Mouse (Mus musculus) cerebellum, adult 9-11 months (tissue): ENCODE data around the gene Slc23a4.
A peak's percentile ranks its signal among the peaks of the same experiment; 100 is the strongest.

ENCODE experiments used
- DNase-seq: peaks from one replicate; pipeline ENCODE4 v3.0.0; 2022

Slc23a4 gene

DNA sequence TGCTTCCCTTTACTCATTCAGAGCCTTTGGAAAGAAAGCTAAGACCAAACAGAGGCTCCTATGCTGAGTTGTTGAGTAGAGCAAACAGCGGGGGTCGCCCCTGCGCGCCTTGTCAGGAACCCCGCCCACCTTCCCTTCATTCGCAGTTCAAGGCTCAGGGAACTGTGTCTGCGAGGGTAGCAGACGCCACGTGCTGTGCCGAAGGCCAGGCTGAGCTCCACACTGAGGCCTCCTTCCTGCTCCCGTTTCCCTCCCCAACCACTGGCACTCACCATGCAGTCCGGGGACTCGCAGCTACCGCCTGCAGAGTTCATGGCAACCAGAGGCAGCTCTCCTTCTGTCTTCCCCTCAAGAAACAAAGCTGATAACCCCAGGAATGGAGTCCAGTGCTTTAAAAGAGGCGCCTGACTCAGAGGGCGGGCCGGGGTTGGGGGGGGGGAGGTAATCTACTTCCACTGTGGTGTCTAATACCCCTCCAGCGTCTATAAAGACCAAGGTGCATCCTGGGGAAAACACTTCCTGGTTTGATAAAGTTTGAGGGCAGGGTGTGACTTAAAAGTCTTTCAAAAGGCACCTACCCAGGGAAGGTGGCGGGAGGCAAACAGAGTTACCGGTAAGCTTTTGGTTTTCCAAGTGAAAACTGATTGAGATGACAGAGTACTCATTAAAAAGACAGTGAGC, at the start of gene Slc23a4:
Gene Slc23a4, minus strand, starts transcription at position 324 of the 681 bp plus-strand sequence.
- no peak for DNase-seq

DNA sequence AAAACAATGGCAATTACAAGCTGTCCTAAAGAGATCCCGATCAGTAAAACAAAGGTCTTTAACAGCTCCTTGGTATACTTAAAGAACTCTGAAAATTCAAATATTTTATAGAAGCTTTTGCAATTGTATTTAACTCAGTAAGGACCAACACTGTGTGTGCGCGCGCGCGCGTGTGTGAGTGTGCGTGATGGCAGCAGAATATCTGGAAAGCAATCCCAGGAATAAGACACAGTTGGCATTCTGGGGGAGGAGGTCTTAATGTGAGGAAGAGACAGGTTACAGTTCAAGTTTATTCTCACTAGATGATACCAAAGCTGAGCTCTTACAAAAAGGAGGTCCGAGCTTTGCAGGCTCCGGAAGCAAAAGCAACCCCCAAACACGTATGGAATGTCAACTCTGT, 45.1 kb upstream of the Slc23a4 start:
- no peak for DNase-seq

DNA sequence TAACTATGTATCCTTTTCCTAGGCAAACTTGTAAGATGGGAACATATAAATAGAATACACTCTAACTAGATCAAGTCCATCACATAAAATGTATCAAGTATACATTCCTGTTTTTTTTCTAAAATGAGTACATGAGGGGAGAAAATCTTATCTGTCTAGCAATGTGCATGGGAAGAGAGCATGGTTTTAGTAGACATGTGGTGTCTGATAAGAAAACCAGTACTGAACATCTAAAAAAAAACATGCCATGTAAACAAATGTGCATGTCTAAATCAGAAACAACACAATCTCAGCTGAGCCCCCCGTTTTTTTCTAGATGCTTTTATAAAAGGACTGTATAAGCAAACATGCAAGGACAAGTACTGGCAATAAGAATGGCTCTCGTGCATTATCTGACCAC, 44.5 kb upstream of the Slc23a4 start:
- DNase-seq = no peak

DNA sequence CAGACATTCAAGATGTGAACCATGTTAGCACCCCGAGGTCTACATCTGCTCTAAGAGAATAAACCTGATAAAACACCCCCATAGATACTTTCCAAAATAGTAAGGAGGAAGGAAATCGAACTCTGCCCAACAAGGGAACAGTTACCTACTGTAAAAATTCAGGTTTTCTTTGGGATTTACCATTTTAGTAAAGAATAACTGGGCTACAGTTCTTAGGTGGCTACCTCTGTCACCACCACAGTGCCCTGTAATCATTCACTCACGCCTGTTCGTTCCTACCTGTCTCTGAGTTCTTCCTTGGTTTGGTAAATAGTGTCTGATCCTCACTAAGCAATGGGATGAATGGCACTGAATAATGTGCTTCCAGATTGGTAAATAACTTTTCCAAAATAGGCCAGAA, 42.6 kb upstream of the Slc23a4 start:
- DNase-seq = no peak

DNA sequence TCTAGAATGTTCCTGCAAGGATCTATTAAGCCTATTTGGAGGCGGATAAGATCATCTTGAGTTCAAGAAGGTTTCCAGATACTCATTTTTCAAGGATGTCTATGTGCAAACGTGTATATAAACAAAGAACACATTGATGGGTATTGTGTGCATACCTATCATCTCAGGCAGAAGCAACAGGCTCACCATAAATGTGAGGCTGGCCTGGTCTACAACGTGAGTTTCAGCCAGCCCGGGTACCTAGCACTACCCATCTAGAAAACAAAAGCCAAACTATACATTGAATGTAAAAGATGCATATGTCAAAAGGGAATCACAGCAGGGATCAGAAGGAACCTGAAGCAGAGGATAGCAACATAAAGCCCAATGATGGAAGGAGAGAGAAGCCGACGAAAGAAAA, 42.0 kb upstream of the Slc23a4 start:
- no peak for DNase-seq

DNA sequence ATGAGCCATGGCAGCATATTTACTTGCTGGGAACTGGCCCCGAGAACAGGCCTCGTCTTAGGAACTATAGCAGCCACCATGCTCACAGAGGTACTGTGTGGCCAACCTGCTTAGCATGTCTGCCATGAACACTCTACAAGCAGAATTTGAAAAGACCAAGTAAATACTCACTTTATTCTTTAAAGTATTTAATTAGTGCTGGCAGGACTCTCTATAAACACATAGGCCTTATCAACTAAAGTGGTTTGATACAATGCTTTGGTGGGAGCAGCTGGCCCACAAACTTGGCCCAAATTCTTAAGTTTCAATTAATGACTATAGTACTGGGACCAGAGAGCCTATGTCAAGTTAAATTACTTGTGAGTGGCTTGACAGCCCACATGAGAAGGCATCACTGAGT, 39.8 kb upstream of the Slc23a4 start:
- DNase-seq = no peak

DNA sequence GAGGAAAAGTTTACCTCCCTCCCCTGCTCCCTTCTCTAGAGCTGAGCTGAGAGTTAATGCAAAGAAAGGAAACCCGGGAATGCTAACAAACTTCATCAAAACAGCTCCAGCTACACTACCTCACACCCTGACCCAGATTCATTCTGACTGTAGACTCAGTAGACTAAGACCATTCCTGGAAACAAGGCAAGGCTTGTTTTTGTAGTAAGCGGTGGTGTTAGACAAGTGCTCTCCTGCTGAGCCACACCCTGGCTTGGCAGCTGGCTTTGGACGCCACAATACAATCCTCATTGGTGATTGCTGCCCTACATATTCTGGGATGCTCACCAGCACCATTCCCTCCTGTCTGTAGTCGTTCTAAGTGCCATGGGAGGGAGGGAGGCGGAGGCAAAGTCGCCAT, 39.1 kb upstream of the Slc23a4 start:
- DNase-seq = peak; percentile 45

DNA sequence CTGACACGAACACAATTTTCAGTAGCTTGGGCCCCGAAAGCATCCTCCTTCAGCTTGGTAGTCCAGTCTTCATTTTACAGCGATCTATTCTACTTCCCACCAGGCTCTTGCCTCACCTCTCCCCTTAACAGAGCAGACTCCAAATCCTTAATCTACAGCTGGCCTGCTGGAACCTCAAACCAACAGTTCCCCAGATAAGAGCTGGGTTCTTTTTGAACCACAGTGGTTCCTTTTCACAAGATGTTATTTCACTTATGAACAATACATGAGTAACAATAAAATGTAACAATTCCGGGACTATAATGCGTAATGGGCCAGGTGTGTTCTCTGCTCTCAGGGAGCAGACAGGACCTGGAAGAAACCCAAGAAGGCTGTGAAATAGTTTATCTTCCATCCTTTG, 28.4 kb upstream of the Slc23a4 start:
- no peak for DNase-seq

DNA sequence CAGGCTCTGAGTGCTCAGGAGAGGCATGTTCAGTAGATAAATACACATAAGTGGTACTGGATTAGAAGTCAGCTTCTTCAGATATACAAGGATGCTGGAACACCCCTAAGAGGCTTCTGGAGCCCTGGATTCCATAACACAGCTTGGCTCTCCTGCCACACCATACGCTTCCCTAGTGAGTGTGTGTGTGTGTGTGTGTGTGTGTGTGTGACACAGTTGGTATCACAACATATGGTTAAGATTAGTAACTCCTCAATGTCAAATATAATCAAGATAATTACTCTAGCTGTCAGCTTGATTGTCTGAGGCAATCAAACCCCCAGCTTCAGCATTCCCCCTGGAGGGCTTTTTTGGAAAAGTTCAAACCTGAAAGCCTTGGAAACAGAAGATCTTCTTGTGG, 23.7 kb upstream of the Slc23a4 start:
- no peak for DNase-seq

DNA sequence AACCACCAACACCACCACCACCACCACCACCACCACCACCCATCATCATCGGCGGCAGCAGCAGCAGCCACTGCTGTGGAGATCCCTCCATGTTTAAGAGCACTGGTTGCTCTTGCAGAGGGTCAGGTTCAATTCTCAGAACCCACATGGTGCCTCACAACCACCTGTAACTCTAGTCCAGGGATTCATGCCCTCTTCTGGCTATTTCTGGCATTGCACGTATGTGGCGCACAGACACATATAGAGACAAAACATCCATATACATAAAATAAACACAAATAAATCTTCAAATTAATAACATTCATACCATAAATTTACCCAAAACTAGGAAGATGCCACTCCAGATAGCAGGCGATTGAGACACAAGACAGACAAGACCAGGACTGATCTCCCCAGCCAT, 22.5 kb upstream of the Slc23a4 start:
- DNase-seq = no peak

DNA sequence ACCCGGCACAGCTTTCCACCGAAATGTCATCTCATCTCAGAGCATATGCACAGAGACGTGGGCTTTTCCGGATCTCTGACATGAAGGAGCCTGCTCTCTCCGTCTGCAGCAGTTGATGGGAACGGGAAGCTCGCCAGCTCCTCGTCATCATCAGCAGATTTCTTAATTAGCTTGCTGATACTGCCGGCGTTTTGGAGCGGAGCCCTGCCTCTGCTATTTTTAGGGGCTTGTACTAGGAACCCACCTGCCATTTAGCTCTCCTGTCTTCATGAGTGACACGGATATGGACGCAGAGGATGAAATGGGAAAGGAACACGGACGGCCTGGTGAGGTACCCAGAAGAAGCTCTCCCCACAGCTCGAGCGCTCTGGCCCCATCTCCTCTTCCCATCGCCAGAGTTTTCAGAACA, 14.1 kb upstream of the Slc23a4 start:
- peak; percentile 47 for DNase-seq

DNA sequence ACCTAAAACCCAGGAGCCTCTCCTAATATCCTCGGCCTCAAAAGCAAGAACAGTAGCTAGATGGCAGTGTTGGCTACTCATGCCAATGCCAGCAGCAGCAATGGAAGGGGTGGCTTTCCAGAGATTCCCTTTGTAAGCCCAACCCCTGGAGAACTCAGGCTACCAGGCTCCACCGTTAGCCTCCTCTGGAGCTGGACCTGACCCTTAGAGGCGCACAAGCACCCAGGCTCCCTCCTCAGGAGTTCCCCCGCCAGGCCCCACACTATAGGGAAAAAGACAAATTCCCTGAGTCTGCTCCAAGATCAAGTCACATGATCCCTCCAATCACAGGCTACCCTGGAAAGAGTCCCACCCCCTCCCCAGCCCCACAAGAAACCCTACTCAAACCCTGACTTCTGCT, 10.9 kb upstream of the Slc23a4 start:
- DNase-seq = no peak

DNA sequence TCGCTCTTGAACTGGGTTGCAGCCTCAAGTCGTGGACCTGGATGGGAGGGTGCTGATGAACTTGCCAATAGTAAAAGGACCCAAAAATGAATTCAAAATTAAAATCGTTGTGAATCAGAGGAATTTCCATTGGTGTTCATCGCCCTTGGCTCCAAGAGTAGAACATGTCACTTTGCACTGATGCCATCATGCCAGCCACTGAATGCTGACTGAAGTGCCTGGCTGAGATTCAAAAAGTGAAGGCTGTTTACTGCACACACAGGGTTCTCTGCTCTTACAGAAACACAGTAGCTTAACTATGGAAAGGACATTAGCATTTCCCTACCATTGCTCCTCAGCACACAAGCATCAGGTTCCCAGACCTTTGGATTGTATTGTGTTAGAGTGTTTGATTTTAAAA, 8.3 kb upstream of the Slc23a4 start:
- DNase-seq = no peak

DNA sequence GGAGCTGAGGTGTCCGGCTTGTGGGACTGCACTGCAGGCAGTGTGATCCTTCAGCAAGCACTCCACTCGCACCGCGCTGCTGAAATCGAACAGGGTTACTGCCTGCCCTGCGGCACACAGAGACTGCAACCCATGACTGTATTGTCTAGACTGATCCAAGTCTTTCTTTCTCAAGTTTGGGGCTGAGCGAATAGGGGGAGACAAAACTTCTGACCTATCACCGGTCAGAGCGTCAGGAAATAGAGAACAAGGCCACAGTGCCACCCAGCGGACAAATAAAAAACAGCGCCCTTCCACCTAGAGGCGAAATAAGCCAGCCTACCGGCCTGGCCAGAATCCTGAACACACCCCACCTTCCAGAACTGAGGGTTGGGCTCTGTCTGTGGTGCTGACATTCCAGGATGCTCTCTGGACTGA, 7.1 kb upstream of the Slc23a4 start:
- DNase-seq = peak; percentile 42

DNA sequence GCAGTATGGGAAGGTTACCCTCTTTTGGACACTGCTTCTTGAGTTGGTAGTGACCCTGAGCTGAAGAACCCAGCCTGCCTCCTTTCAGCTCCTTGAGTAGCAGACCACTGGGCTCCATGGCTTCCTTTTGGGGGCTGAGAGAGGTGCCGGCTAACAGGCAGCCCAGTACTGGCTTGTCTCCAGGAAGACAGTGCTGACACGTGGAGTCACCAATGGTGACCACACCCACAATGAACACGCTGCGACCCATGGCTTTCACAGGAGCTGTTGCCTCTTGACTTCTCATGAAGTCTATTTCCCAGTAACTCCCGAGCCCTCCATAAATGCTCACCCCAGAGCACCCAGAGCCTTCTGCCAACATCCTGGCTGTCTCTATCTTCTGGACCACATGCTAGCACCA, 6.5 kb upstream of the Slc23a4 start:
- DNase-seq = no peak

DNA sequence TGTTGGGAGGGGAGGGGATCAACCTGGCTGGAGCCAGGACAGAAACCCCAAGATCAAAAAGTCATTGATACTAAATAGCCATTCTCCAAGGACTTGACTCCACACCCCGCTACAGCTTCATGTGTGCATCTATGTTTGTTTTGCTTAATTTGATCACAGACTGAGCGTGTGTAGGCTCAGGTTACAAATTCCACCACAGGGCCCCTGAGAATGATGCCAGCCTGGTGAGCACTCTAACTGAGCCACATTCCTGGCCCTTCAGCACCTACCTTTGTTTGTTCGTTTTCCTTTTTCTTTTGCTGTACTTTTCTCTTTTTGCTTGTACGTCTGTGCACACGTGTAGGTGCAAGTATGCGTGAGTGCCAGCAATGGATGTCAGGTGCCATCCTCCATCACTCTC, 1.1 kb upstream of the Slc23a4 start:
- no peak for DNase-seq

DNA sequence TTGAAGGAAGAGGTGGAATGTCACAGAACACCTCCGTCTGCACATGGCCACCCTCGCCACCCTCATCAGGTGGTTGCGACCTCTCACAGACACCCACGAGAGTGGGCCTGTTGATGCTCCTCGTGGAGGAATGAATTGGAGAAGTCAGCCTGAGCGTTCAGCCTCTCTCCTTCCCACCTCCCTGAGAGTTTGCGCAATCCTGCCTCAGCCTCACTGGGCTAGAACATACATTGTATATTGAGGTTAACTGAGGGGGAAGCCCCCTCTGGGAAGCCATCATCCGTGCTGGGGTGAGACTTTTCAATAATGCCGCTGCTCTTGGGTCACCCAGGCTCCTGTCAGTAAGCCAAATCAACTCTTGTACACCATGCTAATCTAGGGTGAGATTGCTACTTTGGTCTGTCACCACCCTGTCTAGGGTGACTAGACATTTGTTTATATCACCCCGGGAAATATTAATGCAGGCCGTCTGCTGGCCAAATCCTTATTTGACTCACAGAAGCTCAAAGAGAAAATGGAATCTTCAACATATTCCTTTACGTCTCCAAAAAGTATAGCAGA, 1.0 kb downstream of the Slc23a4 start:
- DNase-seq = no peak

DNA sequence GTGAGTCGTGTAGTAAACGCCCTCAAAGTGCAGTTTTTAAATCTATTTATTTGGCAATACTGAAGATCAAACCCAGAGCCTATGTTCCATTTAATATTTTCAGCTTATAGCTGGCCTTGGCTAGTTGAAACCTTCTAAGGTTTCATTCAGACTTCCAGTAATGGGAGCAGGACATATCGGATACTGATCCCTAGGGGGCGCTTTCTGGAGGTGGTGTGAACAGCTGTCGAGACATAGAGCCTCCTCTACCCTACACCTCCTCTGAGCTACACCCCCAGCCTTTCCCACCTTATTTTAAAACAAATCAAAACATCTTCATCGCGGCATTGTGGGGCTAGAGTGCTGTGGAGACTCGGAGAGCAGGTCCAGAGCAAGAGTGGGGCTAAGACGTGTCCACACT, 7.5 kb downstream of the Slc23a4 start:
- no peak for DNase-seq

DNA sequence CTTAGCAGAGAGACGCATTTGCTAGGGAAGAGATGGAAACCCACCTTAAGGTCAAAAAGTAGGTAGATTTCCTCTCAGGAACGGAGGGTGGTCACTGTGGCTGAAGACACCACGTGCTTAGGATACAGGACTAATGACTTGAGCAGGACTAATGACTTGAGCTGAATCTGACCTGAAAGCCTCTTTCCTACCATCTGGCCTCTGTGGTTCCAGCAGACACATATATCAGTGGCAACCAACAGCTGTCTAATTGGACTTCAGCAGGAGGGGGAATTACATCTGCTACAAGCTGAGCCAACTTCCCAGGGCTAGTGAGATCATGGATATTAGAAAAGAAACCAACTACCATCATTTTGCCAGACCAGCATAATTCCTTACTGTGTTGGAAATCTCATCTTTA, 8.9 kb downstream of the Slc23a4 start:
- no peak for DNase-seq

DNA sequence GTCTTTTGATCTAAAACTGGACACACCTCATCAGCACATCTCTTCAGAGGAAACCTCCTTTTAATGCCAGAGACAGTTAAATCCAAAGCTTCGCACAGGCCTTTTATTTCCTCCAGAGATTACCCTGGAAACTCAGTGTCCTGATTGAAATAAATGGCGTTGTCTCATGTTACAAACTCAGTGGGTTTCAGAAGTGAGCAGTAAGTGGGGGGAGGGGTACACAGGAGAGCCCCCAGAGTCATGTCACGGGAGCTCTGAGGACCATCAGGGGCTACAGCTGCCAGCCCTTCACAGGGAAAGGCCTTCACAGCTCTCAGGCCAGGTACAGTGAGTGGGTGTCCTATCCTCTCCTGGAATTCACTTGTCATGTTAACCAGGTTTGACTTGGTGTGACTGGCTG, 17.0 kb downstream of the Slc23a4 start:
- no peak for DNase-seq

DNA sequence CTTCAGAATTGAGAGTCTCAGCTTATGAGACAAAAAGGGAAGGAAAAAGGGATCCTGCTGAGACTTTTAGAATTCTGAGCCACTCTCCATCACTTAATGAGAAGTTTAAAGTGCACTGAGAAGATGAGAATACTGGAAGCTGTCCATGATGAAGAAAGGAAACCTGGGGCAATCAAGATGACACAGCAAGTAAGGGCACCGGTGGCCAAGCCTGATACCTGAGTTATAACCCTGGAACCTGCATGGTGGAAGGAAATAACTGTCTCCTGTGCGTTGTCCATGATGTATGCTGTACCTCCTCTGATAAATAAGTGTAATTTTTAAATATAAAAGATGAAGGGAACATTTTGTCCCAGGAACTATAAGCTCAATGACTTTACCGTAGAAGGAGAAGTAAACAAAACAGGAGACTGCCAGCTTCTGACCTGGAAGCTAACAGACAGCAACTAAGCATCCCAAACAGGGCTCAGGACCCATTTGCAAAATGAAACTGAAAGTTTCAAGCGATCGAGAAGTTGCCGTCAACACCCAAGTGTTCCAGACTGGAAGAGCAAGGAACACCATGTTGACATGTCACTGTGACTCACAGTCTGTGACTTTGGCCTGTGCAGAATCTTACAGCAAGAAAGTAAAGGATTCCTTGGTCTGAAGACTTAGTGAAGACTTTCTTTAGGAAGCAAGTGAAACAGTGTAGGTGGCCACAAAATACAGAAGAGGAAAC, 22.2 kb downstream of the Slc23a4 start:
- DNase-seq = no peak

DNA sequence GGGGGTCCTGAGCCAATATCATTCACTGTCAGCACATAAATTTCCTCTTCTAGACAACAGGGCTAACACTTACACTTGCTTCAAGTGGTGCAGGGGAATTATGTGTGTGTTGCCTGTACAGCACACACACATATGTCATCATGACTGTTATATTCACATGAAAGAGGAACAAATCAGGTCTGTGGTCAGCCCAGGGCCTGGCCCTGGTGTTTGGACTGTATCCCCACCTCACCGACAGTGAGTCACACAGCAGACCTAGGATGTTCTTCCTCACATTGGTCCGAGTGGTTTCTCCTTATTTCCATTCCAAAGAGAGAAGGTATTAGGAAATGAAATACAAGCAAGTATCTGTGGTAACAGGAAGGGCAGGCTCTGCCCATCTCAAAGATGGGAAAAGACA, 23.7 kb downstream of the Slc23a4 start:
- no peak for DNase-seq

DNA sequence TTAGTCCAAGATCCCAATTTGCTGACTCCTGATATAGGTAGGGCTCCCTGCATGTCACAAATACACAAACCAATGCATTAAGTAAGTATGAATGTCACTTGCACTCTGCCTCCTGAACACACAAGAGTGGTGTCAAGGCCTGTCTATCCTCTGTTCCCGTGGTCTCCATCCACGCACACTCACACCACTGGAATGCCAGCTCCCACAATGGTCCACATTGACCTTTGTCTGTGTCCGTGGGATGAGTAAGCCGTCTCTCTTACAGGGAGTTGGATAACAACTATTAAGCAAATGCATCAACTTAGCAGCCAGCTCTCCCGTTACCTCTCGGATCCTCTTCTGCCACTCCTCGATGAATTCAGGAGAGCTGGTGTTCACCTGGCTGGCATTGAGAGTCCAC, 29.1 kb downstream of the Slc23a4 start:
- DNase-seq = no peak

DNA sequence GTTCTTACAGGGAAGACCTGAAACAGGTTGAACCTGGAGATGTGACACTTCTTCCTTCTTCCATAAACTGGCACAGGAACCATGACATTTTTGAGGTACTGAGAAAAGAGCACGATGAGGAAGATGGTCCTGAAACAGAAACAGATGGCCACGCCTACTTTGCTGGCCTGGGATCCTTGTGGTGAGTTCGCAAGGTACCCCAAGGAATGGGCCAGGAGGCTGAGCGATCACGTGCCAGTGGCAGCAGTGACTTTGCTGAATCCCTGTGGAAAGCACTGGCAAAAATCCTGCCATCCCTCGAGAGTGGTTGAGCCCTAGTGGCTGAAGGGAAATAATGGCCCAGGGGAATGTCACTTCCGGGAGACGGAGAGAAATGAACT, 32.4 kb downstream of the Slc23a4 start:
- no peak for DNase-seq
